Mouse (Mus musculus) adrenal gland, adult 2 months (tissue): ENCODE measurements around the gene Cyb5d1. TPM values are rescaled to one million over a fixed set of nuclear protein-coding genes. Genes with fewer than 3 reads are reported as not detected.
"Not testable (repeated sequence)": the region's sequence is repeated elsewhere in the genome, so short reads cannot be mapped to it uniquely, and the experiment has no call there.

ENCODE experiments used
- DNase-seq: peaks from one replicate; pipeline ENCODE4 v3.0.0; 2021
- polyA plus RNA-seq: library from polyadenylated mRNA; depleted of rRNA; stranded (reverse); fragments of >200 nt; gene quantifications from 2 replicates; pipeline ENCODE4 v1.2.3, GENCODE M21; 2012
- total RNA-seq, 2 experiments: library from RNA; stranded (reverse); gene quantifications; 2 replicates each; pipeline ENCODE4 v1.2.3; 2021

The Cyb5d1 gene
- total and polyA plus RNA-seq, 3 experiments, result 10.7 to 59.7 (median 44.2) TPM

DNA sequence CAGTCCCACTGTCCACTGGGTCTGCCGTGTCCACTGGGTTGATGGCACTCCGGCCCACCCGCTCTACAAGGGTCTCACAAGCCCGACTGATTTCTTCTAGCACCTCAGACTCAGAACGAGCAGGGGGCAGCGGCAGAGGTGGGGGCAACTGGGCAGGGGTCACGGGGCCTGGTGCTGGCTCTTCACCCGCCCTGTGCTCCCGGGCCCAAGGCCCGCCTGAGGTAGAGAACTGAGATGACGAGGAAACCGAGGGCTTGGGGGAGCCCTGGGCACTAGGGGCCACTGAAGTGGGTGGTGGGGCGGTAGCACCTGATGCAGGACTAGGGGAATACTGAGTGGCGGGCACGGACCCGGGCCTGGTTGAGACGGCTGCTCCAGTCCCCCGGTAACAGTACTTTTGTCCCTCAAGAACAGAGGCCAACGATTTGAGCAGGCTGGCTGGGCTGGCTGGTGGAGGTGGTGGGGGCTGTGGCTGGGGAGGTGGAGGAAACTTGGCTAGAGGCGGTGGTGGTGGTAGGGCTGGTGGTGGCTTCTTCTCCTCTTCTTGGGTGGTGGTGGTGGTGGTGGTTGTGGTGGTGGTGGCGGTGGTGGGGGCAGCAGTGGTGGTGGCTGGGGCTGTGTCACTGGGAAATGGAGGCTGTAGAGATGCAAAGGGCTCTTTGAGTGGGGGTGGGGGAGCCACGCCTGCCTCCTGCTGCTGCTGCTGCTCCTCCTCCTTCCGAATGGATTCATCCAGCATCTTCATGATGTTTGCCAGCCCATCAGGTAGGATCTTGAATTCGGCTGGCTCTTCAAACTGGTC lies 9.4 kb upstream of the Cyb5d1 start:
- no peak for DNase-seq

DNA sequence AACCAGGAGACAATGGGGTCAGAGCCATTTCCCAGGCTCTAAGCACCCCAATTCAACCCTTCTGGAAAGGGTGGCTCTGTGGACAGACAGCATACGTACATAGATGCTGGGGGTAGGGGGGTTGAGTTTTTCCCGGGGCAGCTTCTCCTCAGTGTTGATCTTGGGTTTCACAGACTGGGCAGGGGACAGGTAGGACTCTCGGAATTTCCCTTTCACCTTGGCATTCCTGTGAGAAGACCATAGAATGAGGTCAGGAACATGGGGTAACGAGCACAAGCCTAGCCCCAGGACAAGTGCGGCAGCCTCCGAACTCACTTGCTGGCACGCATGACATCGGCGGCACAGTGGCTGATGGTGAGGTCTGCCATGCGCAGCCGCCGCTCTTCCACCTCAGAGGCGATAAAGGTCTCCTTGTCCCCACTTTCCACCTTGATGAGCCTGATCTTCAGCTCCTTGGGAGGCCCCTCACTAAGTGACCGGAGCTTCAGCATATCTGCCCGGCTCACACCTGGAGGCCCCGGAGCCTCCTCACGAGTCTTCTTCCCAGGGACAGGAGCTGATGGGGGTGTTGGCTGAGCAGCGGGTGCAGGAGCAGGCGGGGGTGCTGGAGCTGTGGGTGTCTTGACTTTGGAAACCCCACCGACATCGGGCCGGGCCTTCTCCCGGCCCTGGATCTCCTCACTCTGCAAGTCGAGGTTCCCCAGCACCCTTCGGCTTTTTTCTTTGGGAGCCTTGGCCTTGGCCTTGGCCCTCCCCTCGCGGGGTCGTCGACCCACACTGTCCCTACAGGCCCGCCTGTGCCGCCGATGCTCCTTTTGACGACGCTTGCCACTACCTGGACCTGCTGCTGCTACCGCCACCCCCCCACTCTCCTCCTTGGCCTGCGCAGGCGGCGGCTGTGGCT lies 8.5 kb upstream of the Cyb5d1 start:
- no peak for DNase-seq

DNA sequence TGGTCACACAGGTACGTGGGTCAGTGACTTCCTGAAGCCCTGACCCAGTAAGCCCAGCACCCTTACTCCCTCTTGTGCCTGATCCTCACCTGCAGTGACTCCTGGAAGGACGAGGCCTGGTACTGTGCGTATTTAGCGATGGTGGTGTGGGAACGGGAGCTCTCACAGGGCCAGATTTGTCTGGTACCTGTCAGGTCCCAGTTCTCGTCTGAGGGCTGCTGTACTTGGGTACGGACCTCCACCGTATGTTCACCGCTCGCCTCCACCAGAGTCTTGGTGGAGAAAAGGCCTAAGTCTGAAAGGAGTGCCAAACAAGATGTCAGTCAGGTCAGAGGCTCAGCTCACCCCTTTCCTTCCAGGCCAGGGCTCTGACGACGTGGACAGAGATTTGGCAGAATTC lies 6.6 kb upstream of the Cyb5d1 start:
- no peak for DNase-seq

GRCm38 (mm10) chr11:69401210-69401637 lies 5.8 kb upstream of the Cyb5d1 start:
- peak; percentile 90 for DNase-seq

DNA sequence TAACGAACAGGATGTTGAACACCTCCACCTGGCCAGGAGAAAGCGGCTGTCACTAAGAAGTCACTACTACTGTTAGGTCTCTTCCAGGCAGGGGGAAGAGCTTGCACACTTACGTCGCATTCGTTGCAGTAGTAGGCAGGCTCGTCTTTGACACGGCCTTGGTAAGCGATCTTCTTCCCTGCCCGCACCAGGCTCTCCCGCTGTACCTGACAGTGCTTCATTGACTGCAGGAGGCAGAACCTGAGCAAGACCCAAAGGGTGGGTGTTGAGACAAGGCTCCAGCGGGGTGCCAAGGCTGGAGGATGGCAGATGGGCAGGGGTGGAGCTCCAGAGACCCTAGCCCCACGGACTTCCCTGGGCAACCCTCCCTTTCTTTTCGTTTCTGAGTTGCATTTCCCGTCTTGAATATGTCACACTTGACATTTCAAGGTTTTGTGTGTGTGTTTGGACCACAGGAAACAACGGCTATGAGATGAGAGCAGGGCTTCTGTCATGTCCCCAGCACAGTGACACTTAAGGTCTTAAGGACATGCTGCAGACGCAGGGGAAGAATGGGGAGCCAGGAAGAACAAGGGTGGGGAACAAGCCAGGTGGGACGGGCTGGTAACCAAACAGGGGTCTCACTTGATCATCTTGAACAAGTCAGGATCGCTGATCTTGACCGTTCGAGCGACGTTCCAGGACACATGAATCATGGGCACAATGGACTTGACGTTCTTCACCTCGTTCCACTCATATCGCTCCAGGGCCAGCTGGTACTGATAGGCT lies 4.8 kb upstream of the Cyb5d1 start:
- DNase-seq, result no peak

GRCm38 (mm10) chr11:69399201-69400082 lies 4.0 kb upstream of the Cyb5d1 start:
- DNase-seq, result no peak

GRCm38 (mm10) chr11:69398486-69399200 lies 3.2 kb upstream of the Cyb5d1 start:
- DNase-seq, result no peak

DNA sequence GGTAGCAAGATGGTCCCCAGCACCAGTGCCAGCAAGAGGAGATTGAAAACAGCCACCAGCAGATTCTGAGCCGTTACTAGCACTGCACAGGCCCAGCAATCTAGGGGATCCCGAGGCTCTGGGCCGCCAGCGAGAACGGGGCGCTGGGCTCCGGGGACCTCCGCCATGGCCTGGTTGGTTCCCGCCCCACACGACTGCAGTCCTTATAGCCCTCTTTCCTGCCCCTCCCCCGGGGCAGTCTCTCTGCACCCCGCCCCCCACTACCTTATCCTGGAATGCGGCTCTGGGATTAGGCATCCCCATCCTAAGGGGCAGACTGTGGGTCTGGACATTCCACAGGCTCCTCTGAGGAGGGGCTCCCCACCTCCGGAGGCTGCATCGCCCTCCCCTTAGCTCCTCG lies 2.6 kb upstream of the Cyb5d1 start, which contains the start of gene Tmem88:
Gene Tmem88 (minus strand): TSS at position 176 of the 400 bp plus-strand sequence.
- peak; percentile 64 for DNase-seq

DNA sequence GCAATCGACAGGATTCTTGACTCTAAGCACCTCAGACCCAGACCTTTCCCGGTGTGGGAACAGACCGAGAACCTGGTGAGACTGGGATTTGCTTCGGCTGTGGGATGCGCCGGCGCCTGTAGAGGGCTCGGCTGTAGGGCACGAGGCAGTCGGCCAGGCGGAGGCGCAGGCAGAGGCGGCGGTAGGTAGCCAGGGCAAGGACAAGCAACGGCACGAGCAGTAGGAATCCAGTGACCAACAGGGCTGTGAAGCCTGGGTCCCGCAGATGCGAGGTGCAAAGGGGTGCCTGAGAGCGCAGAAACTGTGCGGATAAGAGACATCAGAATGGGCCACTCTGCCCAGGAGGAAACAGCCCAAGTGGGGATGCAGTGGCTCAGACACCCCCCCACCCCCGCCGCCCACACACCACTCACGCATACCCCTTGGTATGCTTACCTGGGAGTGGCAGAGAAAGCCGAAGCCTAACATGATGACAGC lies 2.2 kb upstream of the Cyb5d1 start:
- peak; percentile 51 for DNase-seq

DNA sequence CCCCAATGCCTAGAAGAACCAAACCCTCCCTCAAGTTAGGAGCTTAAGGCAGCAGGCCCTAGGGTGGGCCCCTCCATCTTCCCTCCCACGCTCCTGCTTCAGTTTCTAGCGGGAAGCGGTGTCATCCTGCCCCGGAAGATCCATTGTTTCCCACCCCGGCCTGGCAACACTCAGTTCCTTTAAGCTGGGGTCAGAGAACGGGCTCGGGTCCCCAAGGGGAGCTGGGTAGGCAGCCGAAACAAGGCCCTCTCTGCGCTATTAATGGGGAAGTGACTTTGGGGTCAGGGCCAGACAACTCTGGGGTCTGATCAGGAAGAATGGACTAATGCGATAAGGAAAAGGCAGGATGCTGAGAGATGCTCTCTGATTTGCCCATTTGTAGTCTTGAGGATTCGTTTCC lies 1.3 kb upstream of the Cyb5d1 start:
- peak; percentile 74 for DNase-seq

GRCm38 (mm10) chr11:69395634-69396373 lies 373 bp upstream of the Cyb5d1 start:
- peak; percentile 96 for DNase-seq

DNA sequence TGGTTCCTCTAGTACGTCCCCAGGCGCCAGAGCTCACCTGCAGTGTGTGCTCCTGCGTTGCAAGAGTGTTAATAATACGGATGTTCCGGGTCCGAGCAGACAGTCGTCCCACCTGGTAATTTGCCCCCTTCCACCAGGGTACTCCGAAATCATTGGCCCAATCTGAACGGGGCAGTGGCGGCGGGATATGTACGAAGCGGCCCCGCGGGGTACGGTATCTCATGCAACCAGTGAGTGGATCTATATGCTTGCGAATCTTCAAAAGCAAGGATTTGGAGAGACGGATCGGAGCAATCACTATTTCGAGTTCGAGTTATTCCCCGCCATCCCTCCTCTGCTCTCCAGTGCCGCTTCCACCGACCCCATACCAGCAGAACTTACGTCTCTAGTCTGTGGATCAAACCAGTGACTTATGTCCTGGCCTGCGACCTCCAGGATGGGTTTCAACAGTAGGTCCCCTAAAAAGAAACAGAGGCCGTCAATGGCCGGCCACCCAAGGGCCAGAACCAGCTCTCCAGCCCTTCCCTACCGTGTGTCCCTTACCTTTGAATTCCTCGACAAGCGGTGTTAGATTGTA lies 752 bp downstream of the Cyb5d1 start:
- not testable (repeated sequence) for DNase-seq

DNA sequence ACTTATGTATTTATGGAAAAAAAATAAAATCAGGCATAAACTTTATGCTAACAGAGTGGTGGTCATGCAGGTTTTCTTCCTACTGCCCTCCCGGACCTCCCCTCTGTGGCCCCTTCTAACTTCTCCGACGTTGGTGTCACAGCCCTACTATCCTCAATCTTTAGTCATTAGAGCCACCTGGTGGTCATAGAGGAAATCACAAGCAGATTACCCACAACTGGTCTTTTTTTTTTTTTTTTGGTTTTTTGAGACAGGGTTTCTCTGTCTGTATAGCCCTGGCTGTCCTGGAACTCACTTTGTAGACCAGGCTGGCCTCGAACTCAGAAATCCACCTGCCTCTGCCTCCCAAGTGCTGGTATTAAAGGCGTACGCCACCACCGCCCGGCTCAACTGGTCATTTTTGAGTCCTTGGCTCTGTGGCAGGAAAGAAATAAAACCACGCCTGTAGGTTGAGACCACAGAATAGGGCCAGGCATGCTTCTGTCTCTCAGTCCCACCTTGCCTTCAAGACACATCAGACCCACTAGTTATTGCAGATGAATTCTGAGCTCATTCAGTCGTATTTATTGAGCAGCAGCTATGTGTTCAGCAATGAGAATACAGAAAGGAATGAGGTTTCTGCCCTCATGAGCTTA lies 4.9 kb downstream of the Cyb5d1 start:
- DNase-seq, result peak; percentile 64

- DNase-seq, result peak; percentile 90
Measured at GRCm38 (mm10) chr11:69389531-69390399, 5.7 kb downstream of the Cyb5d1 start.

GRCm38 (mm10) chr11:69388680-69389079 lies 6.8 kb downstream of the Cyb5d1 start:
- DNase-seq, result no peak

- DNase-seq, result no peak
Measured at GRCm38 (mm10) chr11:69386758-69387157, 8.7 kb downstream of the Cyb5d1 start.

- no peak for DNase-seq
Measured at GRCm38 (mm10) chr11:69384979-69385378, 10.5 kb downstream of the Cyb5d1 start.
